Mouse (Mus musculus) erythroblast, embryonic 14.5 days (primary cell): ENCODE measurements around the gene Cbs.

Experiments used
- GATA1 ChIP-seq: IDR thresholded peaks from 2 replicates; pipeline ENCODE4 v1.6.1; 2012; ENCODE audit warnings: low read length, inconsistent platforms, mixed read lengths
- TAL1 ChIP-seq: IDR thresholded peaks from 3 replicates; pipeline ENCODE4 v1.6.1; 2012; ENCODE audit warnings: low read length, inconsistent platforms, mixed read lengths

DNA sequence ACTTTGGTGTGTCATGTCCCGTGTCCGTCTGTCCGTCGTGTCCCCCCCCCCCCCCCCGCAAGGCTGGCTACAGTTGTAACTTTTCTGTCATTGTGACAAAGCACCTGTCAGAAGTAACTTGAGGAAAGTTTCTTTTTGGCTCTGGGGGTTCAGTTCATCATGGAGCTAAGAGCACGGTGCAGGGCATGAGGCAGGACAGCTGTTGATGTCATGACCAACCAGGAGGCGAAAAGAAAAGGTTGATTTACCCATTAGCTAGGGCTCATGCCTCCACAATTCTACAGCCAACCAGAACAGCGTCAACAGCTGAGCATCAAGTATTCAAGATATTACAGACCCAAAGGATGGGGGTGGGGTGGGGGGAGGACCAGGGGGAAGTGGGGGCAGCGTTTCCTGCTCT is 31.3 kb upstream of the Cbs start:
- TF ChIP-seq GATA1: no peak
- TF ChIP-seq TAL1: no peak
